Mouse (Mus musculus) thymus, adult 18-20 months (tissue): ENCODE measurements around the gene Gigyf1.

ENCODE experiments used
- DNase-seq, 2 experiments: peaks; one replicate each; pipeline ENCODE4 v3.0.0; 2022; ENCODE audit warnings: mixed read lengths in 2 of 2

Gene Gigyf1

GRCm38 (mm10) chr5:137514811-137515210 is 3.5 kb upstream of the Gigyf1 start:
- no peak for DNase-seq

- no peak for DNase-seq
Observed at GRCm38 (mm10) chr5:137519691-137520550, 1.6 kb downstream of the Gigyf1 start.

- no peak for DNase-seq
Observed at GRCm38 (mm10) chr5:137521861-137522260, 3.5 kb downstream of the Gigyf1 start.

- no peak for DNase-seq
Observed at GRCm38 (mm10) chr5:137522711-137523110, 4.4 kb downstream of the Gigyf1 start.

GRCm38 (mm10) chr5:137523396-137524250 is 5.3 kb downstream of the Gigyf1 start:
- no peak for DNase-seq

- no peak for DNase-seq
Observed at GRCm38 (mm10) chr5:137524251-137524515, 5.8 kb downstream of the Gigyf1 start.

GRCm38 (mm10) chr5:137524671-137525070 is 6.3 kb downstream of the Gigyf1 start:
- no peak for DNase-seq

GRCm38 (mm10) chr5:137525511-137525910 is 7.2 kb downstream of the Gigyf1 start:
- no peak for DNase-seq

GRCm38 (mm10) chr5:137526192-137526936 is 8.0 kb downstream of the Gigyf1 start:
- DNase-seq = no peak

GRCm38 (mm10) chr5:137527413-137527812 is 9.1 kb downstream of the Gigyf1 start:
- DNase-seq = no peak

GRCm38 (mm10) chr5:137528247-137528968 is 10.1 kb downstream of the Gigyf1 start:
- no peak for DNase-seq

- no peak for DNase-seq
Observed at GRCm38 (mm10) chr5:137529221-137529995, 11.1 kb downstream of the Gigyf1 start.

- no peak for DNase-seq
Observed at GRCm38 (mm10) chr5:137530075-137530474, 11.7 kb downstream of the Gigyf1 start.

- DNase-seq = peak; percentile 54 to 72
Observed at GRCm38 (mm10) chr5:137530588-137531413, 12.5 kb downstream of the Gigyf1 start.

GRCm38 (mm10) chr5:137531414-137532130 is 13.2 kb downstream of the Gigyf1 start:
- DNase-seq = peak in 1 of 2 experiments; percentile 46

- no peak for DNase-seq
Observed at GRCm38 (mm10) chr5:137532131-137532807, 13.9 kb downstream of the Gigyf1 start.

- DNase-seq = no peak
Observed at GRCm38 (mm10) chr5:137532808-137533116, 14.4 kb downstream of the Gigyf1 start.

- peak; percentile 94 to 97 for DNase-seq
Observed at GRCm38 (mm10) chr5:137533117-137533827, 14.9 kb downstream of the Gigyf1 start, which contains the start of the genes Epo and Gnb2. Gene Epo, minus strand, starts transcription at chr5:137533242. Gene Gnb2, minus strand, starts transcription at chr5:137533510.

- no peak for DNase-seq
Observed at GRCm38 (mm10) chr5:137534762-137535161, 16.4 kb downstream of the Gigyf1 start.
